Mouse (Mus musculus) liver, embryonic 14.5 days (tissue): ENCODE data around the gene Cd28. TPM values are rescaled to one million over a fixed set of nuclear protein-coding genes. Genes with fewer than 3 reads are reported as not detected.

Source experiments
- ATAC-seq: fragments of 200-750 bp; cut with Nextera tagmentation; 2 replicates; pipeline ENCODE4 v1.8.0; 2017; ENCODE audit warnings: moderate number of reproducible peaks, mild to moderate bottlenecking, moderate library complexity; ENCODE audit not compliant: insufficient read depth
- DNase-seq, 3 experiments: peaks; one replicate each; pipeline ENCODE4 v3.0.0-alpha.2; 2012 to 2013; ENCODE audit warnings: low read depth in 3 of 3, low spot score in 3 of 3
- H3K27ac ChIP-seq: fragments of 300-500 bp; sonication (generic); 2 replicates; pipeline ENCODE4 v1.5.1; 2014; ENCODE audit warnings: moderate library complexity, mild to moderate bottlenecking, control low read depth, inconsistent platforms
- H3K27me3 ChIP-seq: fragments of 300-500 bp; sonication (generic); 2 replicates; pipeline ENCODE4 v1.6.1; 2014; ENCODE audit warnings: mild to moderate bottlenecking, low read length, moderate library complexity; ENCODE audit not compliant: control insufficient read depth, insufficient read depth
- H3K36me3 ChIP-seq: fragments of 300-500 bp; sonication (generic); replicated peaks from 2 replicates; pipeline ENCODE4 v1.6.1; 2014; ENCODE audit warnings: low read depth; ENCODE audit not compliant: control insufficient read depth, insufficient read depth
- H3K4me1 ChIP-seq, 2 experiments: fragments of 200-500 bp in 1 of 2; fragments of 300-500 bp in 1 of 2; sonication (generic) in 1 of 2; replicated peaks; 2 replicates each; pipeline ENCODE4 v1.6.1; 2012 to 2014; ENCODE audit warnings: antibody characterized with exemption in 1 of 2, inconsistent platforms in 1 of 2, low read length in 1 of 2; ENCODE audit not compliant: control insufficient read depth in 2 of 2, insufficient read depth in 2 of 2
- H3K4me2 ChIP-seq: fragments of 300-500 bp; sonication (generic); 2 replicates; pipeline ENCODE4 v1.6.1; 2014; ENCODE audit warnings: low read depth, mild to moderate bottlenecking, control low read depth, moderate library complexity
- H3K4me3 ChIP-seq, 2 experiments: fragments of 200-500 bp in 1 of 2; fragments of 300-500 bp in 1 of 2; sonication (generic) in 1 of 2; 2 replicates each; pipeline ENCODE4 v1.5.1; 2012 to 2014; ENCODE audit warnings: low read depth in 2 of 2, low read length in 2 of 2, mild to moderate bottlenecking in 2 of 2, control low read depth in 1 of 2, inconsistent platforms in 1 of 2, moderate library complexity in 1 of 2; ENCODE audit not compliant: insufficient read depth in 1 of 2
- H3K9ac ChIP-seq: fragments of 300-500 bp; sonication (generic); replicated peaks from 2 replicates; pipeline ENCODE4 v1.6.1; 2014; ENCODE audit warnings: mild to moderate bottlenecking, control low read depth, moderate library complexity
- H3K9me3 ChIP-seq: fragments of 300-500 bp; sonication (generic); 2 replicates; pipeline ENCODE4 v1.6.1; 2016; ENCODE audit warnings: low read length, mixed read lengths; ENCODE audit not compliant: control insufficient read depth
- CTCF ChIP-seq: IDR thresholded peaks from 2 replicates; pipeline ENCODE4 v1.5.1; 2016; ENCODE audit warnings: antibody characterized with exemption, low read depth, control low read depth
- EP300 ChIP-seq: IDR thresholded peaks from 2 replicates; pipeline ENCODE4 v1.6.1; 2016; ENCODE audit warnings: antibody characterized with exemption, low read depth
- WGBS: fragments of 180-500 bp; shearing (Covaris S2); extraction: QIAGEN DNeasy Blood & Tissue Kit; methylation state at CpG from one replicate; pipeline ENCODE4 v1.1.7; 2014; ENCODE audit not compliant: insufficient replicate concordance; 5-methylcytosine and 5-hydroxymethylcytosine counted together
- polyA plus RNA-seq, 2 experiments: library from polyadenylated mRNA; depleted of rRNA in 1 of 2; stranded (reverse) in 1 of 2; unstranded in 1 of 2; fragments of >200 nt; fragmentation: Nextera tagmentation in 1 of 2; extraction: Ambion mirVana in 1 of 2; gene quantifications; 2 replicates each; pipeline versions ENCODE4 v1.2.1 to v1.2.3; 2012 to 2014

Cd28 gene
- polyA plus RNA-seq, 2 experiments = 0.04 TPM; not detected in 1

DNA sequence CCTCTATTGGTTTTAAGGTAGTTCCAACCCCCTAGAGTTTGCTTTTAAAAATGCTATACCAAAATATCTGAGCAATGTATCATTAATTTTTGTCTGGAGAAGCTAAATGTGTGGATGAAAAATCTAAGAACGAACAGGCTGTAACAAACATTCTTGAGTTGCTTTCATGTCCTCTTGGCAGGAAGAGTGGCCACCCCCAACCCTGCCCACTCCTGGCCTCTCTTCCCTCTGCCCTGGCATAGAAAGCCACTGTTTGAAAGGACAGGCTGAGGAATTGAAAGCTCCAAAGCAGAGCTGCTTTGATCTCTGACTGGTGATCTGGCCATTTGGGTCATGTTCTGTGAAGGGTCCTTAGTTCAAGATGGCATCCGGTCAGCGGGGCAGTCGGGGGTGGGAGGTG is 32.8 kb upstream of the Cd28 start:
- 66% methylated on average over 4 of the region's 4 CpGs for WGBS
- Histone ChIP-seq H3K9me3 (no peaks in the 10 kb centered on the region), H3K4me1 (no peaks in the 10 kb centered on the region), H3K4me3 (no peak overlapping the region), H3K9ac (no peak overlapping the region), H3K27ac (no peak overlapping the region), H3K36me3 (no peaks in the 10 kb centered on the region), H3K27me3 (no peaks in the 10 kb centered on the region), H3K4me2 (no peak overlapping the region)
- DNase-seq (no peak), ATAC-seq (no peak)
- TF ChIP-seq CTCF (no peak), EP300 (no peak)

DNA sequence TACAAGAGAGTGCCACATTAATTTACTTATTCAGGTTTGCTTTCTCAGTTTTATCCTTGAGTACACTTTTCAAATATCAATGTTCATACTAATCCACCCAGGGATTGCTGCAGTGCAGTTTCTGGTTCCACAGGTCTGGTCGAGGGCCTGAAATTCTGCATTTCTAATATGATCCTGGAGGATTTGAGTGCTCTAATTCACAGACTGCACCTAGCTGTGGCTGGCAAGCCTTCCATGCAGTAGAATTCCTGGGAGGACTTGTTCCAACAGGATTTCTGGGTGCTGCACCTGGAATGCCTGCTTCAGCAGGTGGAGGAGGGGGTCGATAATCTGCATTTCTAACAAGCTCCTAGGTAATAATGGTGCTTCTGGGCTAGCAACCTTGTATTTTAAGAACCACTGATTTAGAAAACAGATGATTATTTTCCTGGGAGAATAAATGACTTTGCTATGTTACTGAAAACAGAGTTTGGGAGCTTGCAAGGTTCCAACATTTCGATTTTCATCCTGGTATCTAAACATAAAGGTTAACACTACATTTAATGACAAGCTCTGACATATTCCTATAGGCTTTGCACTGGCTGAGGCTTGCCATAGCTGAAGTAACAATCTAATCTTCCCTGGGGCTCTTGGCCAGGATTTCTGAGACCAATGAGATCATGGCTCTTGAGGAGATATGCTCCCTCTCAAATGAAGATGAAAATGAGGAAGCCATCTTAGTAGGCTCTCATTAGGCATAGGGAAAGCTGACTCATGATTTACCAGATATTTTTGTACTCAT is 20.3 kb upstream of the Cd28 start:
- no peaks in the 10 kb centered on the region for H3K4me1 ChIP-seq

DNA sequence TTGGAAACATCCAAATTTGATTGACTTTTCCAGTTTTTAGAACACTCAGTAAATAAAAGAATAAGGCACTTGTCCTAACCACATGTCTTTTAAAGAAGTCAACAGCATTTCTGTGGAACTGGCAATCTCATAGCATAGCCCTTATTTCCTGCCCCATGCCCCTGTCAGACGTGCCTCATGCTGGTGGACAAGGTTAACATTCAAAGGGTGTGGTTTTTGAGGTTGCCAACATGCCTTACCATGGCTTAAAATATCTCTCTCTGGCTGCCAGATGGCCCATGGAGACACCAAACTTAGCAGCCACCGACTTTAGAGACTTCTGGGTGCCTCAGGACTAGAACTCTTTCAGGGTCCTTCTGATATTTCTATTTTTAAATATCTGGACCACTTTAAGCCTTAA is 14.0 kb upstream of the Cd28 start:
- Histone ChIP-seq H3K36me3 (no peaks in the 10 kb centered on the region), H3K27me3 (no peaks in the 10 kb centered on the region), H3K9ac (no peak overlapping the region), H3K4me1 (no peaks in the 10 kb centered on the region), H3K27ac (no peak overlapping the region), H3K4me2 (no peak overlapping the region), H3K4me3 (no peak overlapping the region), H3K9me3 (no peaks in the 10 kb centered on the region)
- no peak for DNase-seq
- ATAC-seq = no peak
- TF ChIP-seq CTCF (no peak), EP300 (no peak)
- whole genome bisulfite sequencing = 17% methylated on average over 2 of the region's 2 CpGs

More for the DNA sequence above, 20.3 kb upstream of the Cd28 start:
- WGBS = 53% methylated on average over 3 of the region's 3 CpGs
- H3K9me3 ChIP-seq = no peaks in the 10 kb centered on the region
- no peaks in the 10 kb centered on the region for H3K36me3 ChIP-seq
- TF ChIP-seq EP300 = no peak
- no peak for TF ChIP-seq CTCF
- no peaks in the 10 kb centered on the region for H3K27me3 ChIP-seq
- no peak overlapping the region for H3K27ac ChIP-seq
- ATAC-seq (no peak), DNase-seq (no peak)
- no peak overlapping the region for H3K4me3 ChIP-seq
- H3K4me2 ChIP-seq = no peak overlapping the region
- H3K9ac ChIP-seq = no peak overlapping the region

DNA sequence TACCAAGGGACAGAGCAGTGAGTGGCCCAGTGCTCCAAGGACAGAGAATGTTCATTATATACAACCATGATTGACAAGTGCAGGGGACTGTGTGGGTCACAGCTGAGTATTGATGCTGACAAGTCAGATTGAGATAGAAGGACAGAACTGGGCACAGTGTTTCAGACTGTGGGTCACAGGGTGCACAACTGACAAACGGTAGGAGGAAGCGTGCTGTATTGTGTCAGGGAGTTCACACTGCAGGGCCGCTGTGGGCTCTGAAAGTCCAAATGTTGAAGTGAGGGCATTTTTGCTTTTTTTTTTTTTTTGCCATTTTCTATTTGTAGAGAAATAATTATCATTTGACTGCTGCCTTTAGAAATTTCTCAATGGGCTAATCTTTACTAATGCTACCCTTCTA is 3.4 kb upstream of the Cd28 start:
- ATAC-seq (no peak), DNase-seq (no peak)
- H3K9me3 ChIP-seq = no peaks in the 10 kb centered on the region
- H3K27me3 ChIP-seq = no peaks in the 10 kb centered on the region
- TF ChIP-seq CTCF (no peak), EP300 (no peak)
- WGBS = 72% methylated on average over 3 of the region's 3 CpGs
- no peaks in the 10 kb centered on the region for H3K36me3 ChIP-seq
- H3K4me2 ChIP-seq = no peak overlapping the region
- no peak overlapping the region for H3K4me3 ChIP-seq
- H3K27ac ChIP-seq = no peak overlapping the region
- H3K4me1 ChIP-seq = no peaks in the 10 kb centered on the region; a peak in 1 of 4 replicates
- no peak overlapping the region for H3K9ac ChIP-seq

DNA sequence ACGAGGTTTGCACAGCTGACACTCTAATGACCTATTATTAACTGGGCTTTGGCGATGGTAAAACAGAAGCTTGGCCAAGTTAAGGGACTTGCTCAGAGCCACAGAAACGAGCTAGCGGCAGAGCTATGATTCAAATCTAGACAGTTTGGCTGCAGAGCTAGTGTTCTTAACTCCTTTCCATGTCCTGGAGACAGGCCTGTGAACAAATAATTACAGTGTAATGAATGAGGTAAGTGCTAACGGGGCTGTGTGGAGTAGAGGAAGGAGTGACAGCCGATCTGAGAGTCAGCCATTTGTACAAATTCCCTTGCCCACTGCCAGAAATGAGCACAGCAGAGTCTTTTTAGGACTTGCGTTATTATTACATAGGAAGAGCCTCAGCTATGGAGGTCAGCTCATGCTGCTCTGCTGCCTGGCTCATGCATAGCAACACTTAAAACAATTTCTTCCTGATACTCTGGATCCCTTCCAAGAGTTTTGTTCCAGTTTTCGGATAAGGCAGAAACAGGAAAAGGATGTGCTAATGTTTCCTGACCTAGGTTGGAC is 876 bp upstream of the Cd28 start:
- Histone ChIP-seq H3K27me3 (no peaks in the 10 kb centered on the region), H3K9me3 (no peaks in the 10 kb centered on the region), H3K4me1 (no peaks in the 10 kb centered on the region; a peak in 1 of 4 replicates), H3K4me3 (no peak overlapping the region), H3K9ac (no peak overlapping the region), H3K4me2 (no peak overlapping the region), H3K36me3 (no peaks in the 10 kb centered on the region), H3K27ac (no peak overlapping the region)
- DNase-seq = no peak
- no peak for TF ChIP-seq EP300
- TF ChIP-seq CTCF = no peak
- no peak for ATAC-seq
- 61% methylated on average over 8 of the region's 8 CpGs for WGBS
